Mouse (Mus musculus) spleen, adult 2 months (tissue): ENCODE measurements around the gene Tspan11.

Experiments
- CTCF ChIP-seq: fragments of 200-500 bp; IDR thresholded peaks from 2 replicates; pipeline ENCODE4 v1.5.1; 2011; ENCODE audit warnings: mild to moderate bottlenecking, inconsistent platforms; ENCODE audit not compliant: insufficient read depth, insufficient read length, insufficient replicate concordance; ENCODE audit errors: extremely low read depth
- POLR2A ChIP-seq: fragments of 200-500 bp; IDR thresholded peaks from 2 replicates; pipeline ENCODE4 v1.6.1; 2011; ENCODE audit warnings: low read depth, low read length, inconsistent platforms

GRCm38 (mm10) chr6:127945725-127946124 is 58.3 kb downstream of the Tspan11 start:
- TF ChIP-seq CTCF (peak; percentile 62; the same call in 1 of the 2 replicates), POLR2A (no peak)
